Mouse (Mus musculus) embryonic facial prominence, embryonic 12.5 days (tissue): ENCODE results near the gene Syce2. TPM values are rescaled to one million over a fixed set of nuclear protein-coding genes. Genes with fewer than 3 reads are reported as not detected.
A peak's percentile ranks its signal among the peaks of the same experiment; 100 is the strongest.
"Not testable (repeated sequence)": the region's sequence is repeated elsewhere in the genome, so short reads cannot be mapped to it uniquely, and the experiment has no call there.

Source experiments
- ATAC-seq: fragments of 200-750 bp; cut with Nextera tagmentation; 2 replicates; pipeline ENCODE4 v1.8.0; 2017; ENCODE audit not compliant: insufficient number of reproducible peaks, insufficient read depth, low FRiP score, low TSS enrichment
- H3K27ac ChIP-seq: fragments of 300-500 bp; sonication (generic); 2 replicates; pipeline ENCODE4 v1.5.1; 2016; ENCODE audit warnings: mild to moderate bottlenecking
- H3K27me3 ChIP-seq: fragments of 300-500 bp; sonication (generic); 2 replicates; pipeline ENCODE4 v1.6.1; 2016; ENCODE audit warnings: mild to moderate bottlenecking, moderate library complexity
- H3K36me3 ChIP-seq: fragments of 300-500 bp; sonication (generic); 2 replicates; pipeline ENCODE4 v1.6.1; 2016; ENCODE audit warnings: mild to moderate bottlenecking
- H3K4me1 ChIP-seq: fragments of 300-500 bp; sonication (generic); 2 replicates; pipeline ENCODE4 v1.6.1; 2016
- H3K4me2 ChIP-seq: fragments of 300-500 bp; sonication (generic); replicated peaks from 2 replicates; pipeline ENCODE4 v1.6.1; 2016; ENCODE audit warnings: mild to moderate bottlenecking, moderate library complexity
- H3K4me3 ChIP-seq: fragments of 300-500 bp; sonication (generic); 2 replicates; pipeline ENCODE4 v1.5.1; 2016; ENCODE audit warnings: mild to moderate bottlenecking
- H3K9ac ChIP-seq: fragments of 300-500 bp; sonication (generic); 2 replicates; pipeline ENCODE4 v1.6.1; 2016; ENCODE audit warnings: mild to moderate bottlenecking, moderate library complexity
- H3K9me3 ChIP-seq: fragments of 300-500 bp; sonication (generic); 2 replicates; pipeline ENCODE4 v1.6.1; 2016; ENCODE audit warnings: mild to moderate bottlenecking, moderate library complexity
- WGBS: fragments of 180-500 bp; shearing (Covaris S2); methylation state at CpG from one replicate; pipeline ENCODE4 v1.1.7; 2016; 5-methylcytosine and 5-hydroxymethylcytosine counted together
- polyA plus RNA-seq: library from polyadenylated mRNA; unstranded; fragments of >200 nt; fragmentation: Nextera tagmentation; extraction: Ambion mirVana; gene quantifications from 2 replicates; pipeline ENCODE4 v1.2.1, GENCODE M21; 2016

Syce2 gene
- polyA plus RNA-seq, result 84.1 and 91.7 TPM in 2 replicates

GRCm38 (mm10) chr8:84871376-84872308 is at the start of gene Syce2:
TSS of gene Syce2 (plus strand) at chr8:84872111.
- Histone ChIP-seq H3K4me1 (peaks cover 11% of the 10 kb centered on the region; the same call in 1 of the 2 replicates), H3K27ac (no peak within 1 kb of the TSS), H3K9ac (peak within 1 kb of the TSS; percentile 59), H3K9me3 (no peaks in the 10 kb centered on the region), H3K4me2 (peak within 1 kb of the TSS; percentile 88), H3K27me3 (0 out of 2 replicates have a peak, but pooled peaks cover 4% of the 10 kb centered on the region), H3K36me3 (peaks cover 30% of the 10 kb centered on the region), H3K4me3 (peak within 1 kb of the TSS; percentile 39)
- 14% methylated on average over 45 of the region's 46 CpGs for WGBS
- ATAC-seq, result peak; percentile 19; the same call in 1 of the 2 replicates

DNA sequence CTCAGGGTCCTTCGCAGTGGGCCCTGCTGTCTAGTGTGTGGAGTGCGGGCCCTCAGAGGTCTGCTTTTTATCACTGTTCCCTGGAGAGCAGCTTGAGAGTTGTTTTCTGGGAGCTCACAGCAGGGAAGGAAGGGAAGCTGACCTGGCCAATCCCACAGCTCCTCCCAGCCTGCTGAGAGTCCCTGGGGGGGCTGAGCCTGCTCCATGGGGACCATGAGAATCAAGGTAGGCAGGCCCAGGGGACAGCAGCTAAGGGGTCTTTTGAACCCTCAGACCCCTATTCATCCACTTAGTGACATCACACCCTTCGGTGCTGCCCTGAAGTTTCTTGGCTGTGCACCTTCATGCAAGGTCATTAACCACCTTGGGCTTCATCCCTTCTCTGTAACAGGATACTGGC is 49.2 kb upstream of the Syce2 start, which contains the start of gene Dand5:
Gene Dand5 (minus strand): TSS at position 101 of the 400 bp plus-strand sequence.
- no peak within 1 kb of the TSS for H3K4me3 ChIP-seq
- whole genome bisulfite sequencing, result 28% methylated on average over 3 of the region's 3 CpGs
- 0 out of 2 replicates have a peak within 1 kb of the TSS, but pooled peaks have one; percentile 31 for H3K9ac ChIP-seq
- H3K4me2 ChIP-seq, result peak within 1 kb of the TSS; percentile 48
- H3K36me3 ChIP-seq, result no peaks in the 10 kb centered on the region
- 0 out of 2 replicates have a peak, but pooled peaks have one; percentile 39 for ATAC-seq
- H3K27me3 ChIP-seq, result peaks cover 6% of the 10 kb centered on the region; the same call in 1 of the 2 replicates
- H3K9me3 ChIP-seq, result no peaks in the 10 kb centered on the region
- no peak within 1 kb of the TSS for H3K27ac ChIP-seq
- 0 out of 2 replicates have a peak, but pooled peaks cover 3% of the 10 kb centered on the region for H3K4me1 ChIP-seq

GRCm38 (mm10) chr8:84823653-84824052 is 48.3 kb upstream of the Syce2 start:
- peak overlapping the region; percentile 48 for H3K4me2 ChIP-seq
- H3K36me3 ChIP-seq, result no peaks in the 10 kb centered on the region
- peaks cover 6% of the 10 kb centered on the region; the same call in 1 of the 2 replicates for H3K27me3 ChIP-seq
- ATAC-seq, result no peak
- 0 out of 2 replicates have a peak, but pooled peaks cover 3% of the 10 kb centered on the region for H3K4me1 ChIP-seq
- no peak overlapping the region for H3K4me3 ChIP-seq
- H3K9ac ChIP-seq, result 0 out of 2 replicates have a peak overlapping the region, but pooled peaks have one; percentile 31
- WGBS, result 1% methylated on average over 18 of the region's 18 CpGs
- no peak overlapping the region for H3K27ac ChIP-seq
- no peaks in the 10 kb centered on the region for H3K9me3 ChIP-seq

DNA sequence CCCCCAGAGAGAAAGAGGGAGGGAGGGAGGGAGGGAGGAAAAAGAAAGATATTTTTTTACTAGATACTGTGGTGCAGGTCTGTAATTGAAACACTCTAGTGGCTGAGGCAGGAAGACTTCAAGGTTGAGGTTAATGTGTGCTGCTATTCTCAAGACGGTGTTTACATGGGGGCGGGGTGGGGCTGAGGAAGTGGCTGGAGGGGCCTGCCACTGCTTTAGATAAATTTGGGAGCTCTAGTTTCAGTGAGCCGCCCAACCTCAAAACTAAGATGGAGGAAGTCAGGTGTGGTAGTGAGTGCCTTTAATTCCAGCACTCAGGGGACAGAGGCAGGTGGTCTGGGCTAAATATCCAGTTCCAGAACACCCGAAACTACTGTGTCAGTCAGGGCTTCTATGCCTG is 46.3 kb upstream of the Syce2 start:
- H3K9ac ChIP-seq, result no peak overlapping the region
- no peak overlapping the region for H3K4me2 ChIP-seq
- no peak for ATAC-seq
- H3K36me3 ChIP-seq, result no peaks in the 10 kb centered on the region
- H3K9me3 ChIP-seq, result no peaks in the 10 kb centered on the region
- peaks cover 6% of the 10 kb centered on the region; the same call in 1 of the 2 replicates for H3K27me3 ChIP-seq
- no peak overlapping the region for H3K4me3 ChIP-seq
- H3K4me1 ChIP-seq, result 0 out of 2 replicates have a peak, but pooled peaks cover 3% of the 10 kb centered on the region
- H3K27ac ChIP-seq, result no peak overlapping the region
- 61% methylated on average over 4 of the region's 4 CpGs for WGBS

GRCm38 (mm10) chr8:84826518-84826917 is 45.4 kb upstream of the Syce2 start:
- not testable (repeated sequence) for H3K4me1 ChIP-seq, H3K4me2 ChIP-seq, H3K4me3 ChIP-seq, H3K36me3 ChIP-seq, H3K9me3 ChIP-seq, H3K9ac ChIP-seq, H3K27ac ChIP-seq, H3K27me3 ChIP-seq, ATAC-seq
- 89% methylated on average over 2 of the region's 2 CpGs for WGBS

DNA sequence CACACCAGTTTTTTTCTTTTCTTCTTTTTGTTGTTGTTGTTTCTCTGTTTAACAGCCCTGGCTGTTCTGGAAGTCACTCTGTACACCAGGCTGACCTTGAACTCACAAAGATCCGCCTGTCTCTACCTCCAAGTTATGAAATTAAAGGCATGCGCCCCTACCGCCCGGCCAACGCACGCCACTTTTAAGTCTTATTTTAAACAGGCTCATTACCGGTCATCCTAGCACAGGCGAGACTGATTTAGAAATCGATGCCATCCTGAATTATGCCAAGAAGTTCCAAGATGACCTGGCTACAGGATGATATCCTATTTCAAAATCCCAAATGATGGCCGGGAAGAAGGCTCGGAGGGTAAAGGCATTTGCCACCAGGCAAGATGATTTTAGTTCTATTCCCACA is 40.4 kb upstream of the Syce2 start, which contains the start of gene Gadd45gip1:
Gene Gadd45gip1 (plus strand): TSS at position 33 of the 400 bp plus-strand sequence.
- Histone ChIP-seq H3K27me3 (no peaks in the 10 kb centered on the region), H3K9me3 (no peaks in the 10 kb centered on the region), H3K36me3 (peaks cover 28% of the 10 kb centered on the region), H3K27ac (peak within 1 kb of the TSS; percentile 89), H3K4me3 (peak within 1 kb of the TSS; percentile 75), H3K9ac (peak within 1 kb of the TSS; percentile 88), H3K4me1 (peaks cover 9% of the 10 kb centered on the region; the same call in 1 of the 2 replicates), H3K4me2 (peak within 1 kb of the TSS; percentile 55)
- no peak for ATAC-seq
- WGBS, result 82% methylated on average over 11 of the region's 11 CpGs

- peaks cover 35% of the 10 kb centered on the region for H3K36me3 ChIP-seq
- no peaks in the 10 kb centered on the region for H3K27me3 ChIP-seq
- peak overlapping the region; percentile 55 for H3K4me2 ChIP-seq
- WGBS, result 1% methylated on average over 59 of the region's 59 CpGs
- ATAC-seq, result peak; percentile 53
- H3K4me3 ChIP-seq, result peak overlapping the region; percentile 75
- peak overlapping the region; percentile 88 for H3K9ac ChIP-seq
- no peaks in the 10 kb centered on the region for H3K9me3 ChIP-seq
- peaks cover 16% of the 10 kb centered on the region for H3K4me1 ChIP-seq
- peak overlapping the region; percentile 89 for H3K27ac ChIP-seq
Measured at GRCm38 (mm10) chr8:84832034-84832717, 39.7 kb upstream of the Syce2 start.

GRCm38 (mm10) chr8:84832759-84833742 is 38.9 kb upstream of the Syce2 start:
- 66% methylated on average over 10 of the region's 10 CpGs for WGBS
- H3K36me3 ChIP-seq, result peaks cover 44% of the 10 kb centered on the region
- H3K9me3 ChIP-seq, result no peaks in the 10 kb centered on the region
- peak overlapping the region; percentile 89 for H3K27ac ChIP-seq
- ATAC-seq, result no peak
- peak overlapping the region; percentile 55 for H3K4me2 ChIP-seq
- H3K4me1 ChIP-seq, result peaks cover 25% of the 10 kb centered on the region
- peak overlapping the region; percentile 88 for H3K9ac ChIP-seq
- H3K27me3 ChIP-seq, result no peaks in the 10 kb centered on the region
- peak overlapping the region; percentile 75 for H3K4me3 ChIP-seq

- ATAC-seq, result no peak
- no peak overlapping the region for H3K9ac ChIP-seq
Measured at GRCm38 (mm10) chr8:84834002-84834865, 37.7 kb upstream of the Syce2 start.

More at GRCm38 (mm10) chr8:84834002-84834865, 37.7 kb upstream of the Syce2 start:
- WGBS, result 86% methylated on average over 19 of the region's 19 CpGs
- Histone ChIP-seq H3K27ac (no peak overlapping the region), H3K4me3 (0 out of 2 replicates have a peak overlapping the region, but pooled peaks have one; percentile 9), H3K36me3 (peaks cover 54% of the 10 kb centered on the region), H3K27me3 (no peaks in the 10 kb centered on the region), H3K4me2 (no peak overlapping the region), H3K9me3 (no peaks in the 10 kb centered on the region), H3K4me1 (peaks cover 27% of the 10 kb centered on the region)
